Mouse (Mus musculus): ENCODE measurements around the gene Ebf1. TPM values are rescaled to one million over a fixed set of nuclear protein-coding genes. Genes with fewer than 3 reads are reported as not detected.

Ebf1 gene
- polyA plus RNA-seq, 1 experiment from 2014 or later: 8.8 TPM

GRCm38 (mm10) chr11:44761128-44761996, 144.2 kb downstream of the Ebf1 start:
- peak overlapping the region; percentile 21; the same call in 1 of the 2 replicates for H3K4me2 ChIP-seq (replicated peaks; ENCODE audit: low read depth, low read length)
- 21% methylated on average over 20 of the region's 20 CpGs for WGBS
- ATAC-seq: no peak
- H3K9ac ChIP-seq (replicated peaks; ENCODE audit: low read depth): no peak overlapping the region
- no peaks in the 10 kb centered on the region for H3K27me3 ChIP-seq (replicated peaks; ENCODE audit: insufficient read depth, low read length)
- H3K27ac ChIP-seq (ENCODE audit: low read length): no peak overlapping the region
- no peaks in the 10 kb centered on the region for H3K36me3 ChIP-seq (ENCODE audit: insufficient read depth, low read length)
- no peak overlapping the region for H3K4me3 ChIP-seq (ENCODE audit: low read depth, low read length)
- H3K4me1 ChIP-seq (ENCODE audit: insufficient read depth, low read depth, low read length): no peaks in the 10 kb centered on the region
- no peak for TF ChIP-seq EP300 (IDR thresholded peaks at IDR 0.05)
- no peak for TF ChIP-seq CTCF (IDR thresholded peaks at IDR 0.05)
- no peaks in the 10 kb centered on the region for H3K9me3 ChIP-seq (ENCODE audit: low read length)
- no peak for DNase-seq (ENCODE audit: low spot score)

- no peaks in the 10 kb centered on the region for H3K36me3 ChIP-seq (ENCODE audit: insufficient read depth, low read length)
- DNase-seq (ENCODE audit: low spot score): no peak
- no peak overlapping the region for H3K4me3 ChIP-seq (ENCODE audit: low read depth, low read length)
- no peak overlapping the region for H3K9ac ChIP-seq (replicated peaks; ENCODE audit: low read depth)
- no peaks in the 10 kb centered on the region for H3K27me3 ChIP-seq (replicated peaks; ENCODE audit: insufficient read depth, low read length)
- H3K27ac ChIP-seq (ENCODE audit: low read length): no peak overlapping the region
- no peaks in the 10 kb centered on the region for H3K4me1 ChIP-seq (ENCODE audit: insufficient read depth, low read depth, low read length)
- WGBS: 69% methylated on average over 7 of the region's 7 CpGs
- no peak overlapping the region for H3K4me2 ChIP-seq (replicated peaks; ENCODE audit: low read depth, low read length)
- ATAC-seq: no peak
- no peak for TF ChIP-seq EP300 (IDR thresholded peaks at IDR 0.05)
- TF ChIP-seq CTCF (IDR thresholded peaks at IDR 0.05): no peak
- no peaks in the 10 kb centered on the region for H3K9me3 ChIP-seq (ENCODE audit: low read length)
Observed at GRCm38 (mm10) chr11:44763992-44764835, 147.1 kb downstream of the Ebf1 start.

GRCm38 (mm10) chr11:44764988-44765387, 147.9 kb downstream of the Ebf1 start:
- Histone ChIP-seq H3K4me2 (replicated peaks; ENCODE audit: low read depth, low read length) (no peak overlapping the region), H3K27ac (ENCODE audit: low read length) (no peak overlapping the region), H3K9me3 (ENCODE audit: low read length) (no peaks in the 10 kb centered on the region), H3K4me3 (ENCODE audit: low read depth, low read length) (no peak overlapping the region), H3K27me3 (replicated peaks; ENCODE audit: insufficient read depth, low read length) (no peaks in the 10 kb centered on the region), H3K9ac (replicated peaks; ENCODE audit: low read depth) (no peak overlapping the region), H3K4me1 (ENCODE audit: insufficient read depth, low read depth, low read length) (no peaks in the 10 kb centered on the region), H3K36me3 (ENCODE audit: insufficient read depth, low read length) (no peaks in the 10 kb centered on the region)
- no peak for TF ChIP-seq EP300 (IDR thresholded peaks at IDR 0.05)
- no peak for TF ChIP-seq CTCF (IDR thresholded peaks at IDR 0.05)
- DNase-seq (ENCODE audit: low spot score) (no peak), ATAC-seq (no peak)
- WGBS: 78% methylated on average over 11 of the region's 11 CpGs

- Histone ChIP-seq H3K4me1 (ENCODE audit: insufficient read depth, low read depth, low read length) (no peaks in the 10 kb centered on the region), H3K36me3 (ENCODE audit: insufficient read depth, low read length) (no peaks in the 10 kb centered on the region), H3K27me3 (replicated peaks; ENCODE audit: insufficient read depth, low read length) (no peaks in the 10 kb centered on the region), H3K4me2 (replicated peaks; ENCODE audit: low read depth, low read length) (no peak overlapping the region), H3K9ac (replicated peaks; ENCODE audit: low read depth) (no peak overlapping the region), H3K9me3 (ENCODE audit: low read length) (no peaks in the 10 kb centered on the region), H3K4me3 (ENCODE audit: low read depth, low read length) (no peak overlapping the region), H3K27ac (ENCODE audit: low read length) (no peak overlapping the region)
- no peak for ATAC-seq
- 44% methylated on average over 5 of the region's 5 CpGs for WGBS
- DNase-seq (ENCODE audit: low spot score): no peak
- no peak for TF ChIP-seq EP300 (IDR thresholded peaks at IDR 0.05)
- TF ChIP-seq CTCF (IDR thresholded peaks at IDR 0.05): no peak
Observed at GRCm38 (mm10) chr11:44766246-44766645, 149.1 kb downstream of the Ebf1 start.

- Histone ChIP-seq H3K4me3 (ENCODE audit: low read depth, low read length) (no peak overlapping the region), H3K27ac (ENCODE audit: low read length) (no peak overlapping the region), H3K9me3 (ENCODE audit: low read length) (no peaks in the 10 kb centered on the region), H3K4me1 (ENCODE audit: insufficient read depth, low read depth, low read length) (no peaks in the 10 kb centered on the region), H3K36me3 (ENCODE audit: insufficient read depth, low read length) (no peaks in the 10 kb centered on the region), H3K27me3 (replicated peaks; ENCODE audit: insufficient read depth, low read length) (no peaks in the 10 kb centered on the region), H3K9ac (replicated peaks; ENCODE audit: low read depth) (no peak overlapping the region), H3K4me2 (replicated peaks; ENCODE audit: low read depth, low read length) (no peak overlapping the region)
- ATAC-seq (no peak), DNase-seq (ENCODE audit: low spot score) (no peak)
- 23% methylated on average over 3 of the region's 3 CpGs for WGBS
- TF ChIP-seq EP300 (IDR thresholded peaks at IDR 0.05) (no peak), CTCF (IDR thresholded peaks at IDR 0.05) (no peak)
Observed at GRCm38 (mm10) chr11:44767322-44767721, 150.2 kb downstream of the Ebf1 start.

GRCm38 (mm10) chr11:44768346-44768745, 151.2 kb downstream of the Ebf1 start:
- Histone ChIP-seq H3K4me3 (ENCODE audit: low read depth, low read length) (no peak overlapping the region), H3K4me2 (replicated peaks; ENCODE audit: low read depth, low read length) (no peak overlapping the region), H3K27me3 (replicated peaks; ENCODE audit: insufficient read depth, low read length) (no peaks in the 10 kb centered on the region), H3K27ac (ENCODE audit: low read length) (no peak overlapping the region), H3K4me1 (ENCODE audit: insufficient read depth, low read depth, low read length) (no peaks in the 10 kb centered on the region), H3K9ac (replicated peaks; ENCODE audit: low read depth) (no peak overlapping the region), H3K9me3 (ENCODE audit: low read length) (no peaks in the 10 kb centered on the region), H3K36me3 (ENCODE audit: insufficient read depth, low read length) (no peaks in the 10 kb centered on the region)
- no peak for TF ChIP-seq EP300 (IDR thresholded peaks at IDR 0.05)
- TF ChIP-seq CTCF (IDR thresholded peaks at IDR 0.05): no peak
- ATAC-seq (no peak), DNase-seq (ENCODE audit: low spot score) (no peak)
- 52% methylated on average over 5 of the region's 5 CpGs for WGBS
